Mouse (Mus musculus) spleen, adult 2 months (tissue): ENCODE measurements around the gene Uxs1.

Source experiments
- CTCF ChIP-seq: fragments of 200-500 bp; IDR thresholded peaks from 2 replicates; pipeline ENCODE4 v1.5.1; 2011; ENCODE audit warnings: mild to moderate bottlenecking, inconsistent platforms; ENCODE audit not compliant: insufficient read depth, insufficient read length, insufficient replicate concordance; ENCODE audit errors: extremely low read depth
- POLR2A ChIP-seq: fragments of 200-500 bp; IDR thresholded peaks from 2 replicates; pipeline ENCODE4 v1.6.1; 2011; ENCODE audit warnings: low read depth, low read length, inconsistent platforms

- TF ChIP-seq CTCF (no peak), POLR2A (no peak)
These were observed 985 bp downstream of the Uxs1 start for GRCm38 (mm10) chr1:43826628-43827001.
